Mouse (Mus musculus) testis, adult 2 months (tissue): ENCODE measurements around the gene Fnd3c2.

Experiments
- CTCF ChIP-seq: fragments of 200-500 bp; IDR thresholded peaks from 2 replicates; pipeline ENCODE4 v1.5.1; 2012; ENCODE audit warnings: low read depth, mild to moderate bottlenecking, inconsistent platforms, low read length, moderate library complexity; ENCODE audit not compliant: control insufficient read depth, insufficient read depth, insufficient replicate concordance
- POLR2A ChIP-seq: fragments of 200-500 bp; IDR thresholded peaks from 2 replicates; pipeline ENCODE4 v1.6.1; 2012; ENCODE audit warnings: low read depth, mild to moderate bottlenecking, inconsistent platforms, low read length, moderate library complexity; ENCODE audit not compliant: control insufficient read depth

DNA sequence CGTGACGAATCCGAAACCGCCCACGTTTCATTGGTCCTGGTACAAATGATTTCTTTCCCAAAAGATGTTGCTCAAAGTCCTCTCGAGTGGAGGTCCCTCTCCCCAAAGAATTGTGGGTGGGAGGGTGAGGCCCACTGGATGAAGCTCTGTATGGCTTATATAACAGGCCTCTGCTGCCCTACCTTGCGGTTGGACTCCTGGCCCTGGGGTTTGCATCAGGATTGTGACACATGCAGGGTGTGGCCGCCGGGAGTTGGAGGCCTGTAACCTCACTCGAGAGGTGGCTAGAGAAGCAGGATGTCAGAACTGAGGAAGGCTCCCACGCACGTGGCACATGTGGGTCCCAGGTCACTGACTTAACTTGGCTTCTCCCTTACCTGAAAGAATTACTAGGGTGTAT is 67.4 kb downstream of the Fnd3c2 start:
- TF ChIP-seq POLR2A (no peak), CTCF (no peak)
